Mouse (Mus musculus): Measurements from ENCODE around the gene Hpf1. TPM values are rescaled to one million over a fixed set of nuclear protein-coding genes. Genes with fewer than 3 reads are reported as not detected.

Gene Hpf1
- polyA plus RNA-seq, 1 experiment = 9.0 TPM

DNA sequence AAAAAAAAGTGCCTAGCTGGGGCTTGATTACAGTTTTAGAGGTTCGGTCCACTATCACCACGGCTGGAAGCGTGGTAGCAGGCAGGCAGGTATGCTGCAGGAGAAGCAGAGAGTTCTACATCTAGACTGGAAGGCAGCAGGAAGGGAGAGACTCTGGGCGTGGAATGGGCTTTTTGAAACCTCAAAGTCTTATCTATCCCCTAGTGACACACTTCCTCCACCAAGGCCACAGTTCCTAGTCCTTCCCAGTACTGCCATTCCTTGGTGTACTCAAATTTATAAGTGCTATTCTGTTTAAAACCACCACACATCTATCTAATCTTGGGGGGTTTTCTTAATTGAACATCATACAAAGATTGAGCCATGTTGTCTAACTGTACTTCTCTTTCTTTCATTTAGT, 1.5 kb downstream of the Hpf1 start:
- Histone ChIP-seq H3K9me3 (peaks cover 6% of the 10 kb centered on the region; the same call in 1 of the 2 replicates), H3K4me3 (replicated peaks) (peak overlapping the region; percentile 97), H3K27me3 (replicated peaks) (no peaks in the 10 kb centered on the region), H3K4me1 (peaks cover 74% of the 10 kb centered on the region), H3K36me3 (replicated peaks; ENCODE audit: low read length) (peaks cover 54% of the 10 kb centered on the region)
- TF ChIP-seq GATA1 (IDR thresholded peaks at IDR 0.05; ENCODE audit: borderline replicate concordance, low read length) (peak; percentile 62; the same call in 1 of the 3 replicates), FLI1 (IDR thresholded peaks at IDR 0.05; ENCODE audit: low read length) (no peak)

DNA sequence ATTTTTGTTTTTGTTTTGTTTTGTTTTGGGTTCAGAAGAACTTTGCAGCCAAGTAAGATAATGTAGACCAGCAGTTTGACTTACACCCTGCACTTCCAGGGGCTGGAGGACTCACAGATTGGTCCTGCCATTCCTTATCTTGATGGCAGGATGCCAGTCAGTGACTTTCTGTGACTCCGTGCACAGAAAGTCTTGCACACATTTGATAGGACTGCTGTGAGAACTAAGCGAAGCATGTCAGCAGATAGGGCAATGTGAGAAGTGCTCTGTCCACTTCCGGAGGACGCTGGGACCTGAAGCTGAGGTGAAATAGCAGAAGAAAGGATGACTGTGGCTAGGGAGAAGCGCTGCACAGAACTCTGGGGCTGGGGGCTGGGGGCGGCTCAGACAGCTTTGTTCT, 5.7 kb downstream of the Hpf1 start:
- H3K27me3 ChIP-seq (replicated peaks) = no peaks in the 10 kb centered on the region
- H3K4me1 ChIP-seq = peaks cover 82% of the 10 kb centered on the region
- H3K4me3 ChIP-seq (replicated peaks) = peak overlapping the region; percentile 40
- TF ChIP-seq FLI1 (IDR thresholded peaks at IDR 0.05; ENCODE audit: low read length) = no peak
- no peak for TF ChIP-seq GATA1 (IDR thresholded peaks at IDR 0.05; ENCODE audit: borderline replicate concordance, low read length)
- peaks cover 6% of the 10 kb centered on the region; the same call in 1 of the 2 replicates for H3K9me3 ChIP-seq
- peaks cover 94% of the 10 kb centered on the region for H3K36me3 ChIP-seq (replicated peaks; ENCODE audit: low read length)

DNA sequence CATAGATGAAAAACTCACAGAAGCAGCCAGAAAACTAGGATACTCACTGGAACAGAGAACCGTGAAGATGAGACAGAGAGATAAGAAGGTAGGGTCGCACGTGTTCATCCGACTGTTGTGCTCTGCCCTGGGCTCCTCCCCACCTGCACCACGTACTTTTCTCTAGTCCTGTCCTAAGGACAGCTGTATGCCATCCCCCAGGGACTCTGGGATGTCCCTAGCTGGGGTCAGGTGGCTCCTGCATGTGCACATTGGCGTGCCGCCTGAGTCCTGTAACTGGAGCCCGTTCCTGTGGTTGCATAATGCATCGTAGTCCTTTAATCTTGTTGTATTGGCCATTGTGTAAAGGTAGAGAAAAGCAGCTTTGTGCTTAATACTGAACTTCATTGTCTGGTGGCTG, 9.9 kb downstream of the Hpf1 start:
- Histone ChIP-seq H3K36me3 (replicated peaks; ENCODE audit: low read length) (peaks cover 88% of the 10 kb centered on the region), H3K4me3 (replicated peaks) (no peak overlapping the region), H3K4me1 (peaks cover 43% of the 10 kb centered on the region), H3K27me3 (replicated peaks) (no peaks in the 10 kb centered on the region), H3K9me3 (no peaks in the 10 kb centered on the region)
- TF ChIP-seq GATA1 (IDR thresholded peaks at IDR 0.05; ENCODE audit: borderline replicate concordance, low read length) (no peak), FLI1 (IDR thresholded peaks at IDR 0.05; ENCODE audit: low read length) (no peak)

DNA sequence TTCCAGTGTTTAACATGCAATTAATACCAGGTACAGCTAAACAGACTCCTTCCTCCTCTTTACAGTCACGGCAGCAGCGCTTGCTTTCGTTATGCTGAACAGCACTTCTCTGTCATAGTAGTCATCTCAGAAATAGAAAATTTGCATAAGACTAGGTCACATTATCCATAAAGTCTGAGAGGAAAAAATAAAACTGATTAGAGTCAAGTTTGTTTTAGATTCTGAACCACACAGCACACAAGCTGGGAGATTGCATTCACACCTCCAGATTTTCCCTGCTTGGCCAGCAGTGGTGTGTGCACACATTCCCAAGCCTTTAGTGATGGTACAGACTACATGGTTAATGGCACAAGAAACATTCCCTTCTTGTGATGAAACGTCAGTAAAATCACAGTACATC, 21.9 kb downstream of the Hpf1 start:
- no peaks in the 10 kb centered on the region for H3K9me3 ChIP-seq
- H3K36me3 ChIP-seq (replicated peaks; ENCODE audit: low read length) = peaks cover 92% of the 10 kb centered on the region
- no peaks in the 10 kb centered on the region for H3K27me3 ChIP-seq (replicated peaks)
- TF ChIP-seq GATA1 (IDR thresholded peaks at IDR 0.05; ENCODE audit: borderline replicate concordance, low read length) (no peak), FLI1 (IDR thresholded peaks at IDR 0.05; ENCODE audit: low read length) (no peak)
- no peak overlapping the region for H3K4me3 ChIP-seq (replicated peaks)
- H3K4me1 ChIP-seq = peaks cover 8% of the 10 kb centered on the region; the same call in 1 of the 2 replicates

DNA sequence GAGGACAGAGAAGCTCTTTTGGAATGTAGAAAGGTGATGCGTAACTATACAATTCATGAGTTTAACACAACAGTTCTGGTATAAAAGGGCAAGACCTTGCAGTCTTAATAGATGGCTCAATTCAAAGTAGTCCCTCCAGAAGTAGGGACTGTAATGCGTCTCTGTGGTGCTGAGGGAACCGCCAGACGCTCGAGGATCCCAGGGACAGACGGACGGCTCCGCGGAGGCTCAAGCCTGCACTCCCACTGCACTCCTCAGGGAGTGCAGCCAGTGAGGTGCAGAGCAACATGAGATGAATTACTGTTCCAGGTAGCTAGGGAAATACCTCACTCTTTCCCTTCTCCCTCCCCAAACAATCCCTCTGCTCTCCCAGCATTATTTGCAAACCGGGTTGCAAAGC, 22.3 kb downstream of the Hpf1 start:
- Histone ChIP-seq H3K4me3 (replicated peaks) (no peak overlapping the region), H3K9me3 (no peaks in the 10 kb centered on the region), H3K36me3 (replicated peaks; ENCODE audit: low read length) (peaks cover 92% of the 10 kb centered on the region), H3K4me1 (peaks cover 8% of the 10 kb centered on the region; the same call in 1 of the 2 replicates), H3K27me3 (replicated peaks) (no peaks in the 10 kb centered on the region)
- TF ChIP-seq FLI1 (IDR thresholded peaks at IDR 0.05; ENCODE audit: low read length) (no peak), GATA1 (IDR thresholded peaks at IDR 0.05; ENCODE audit: borderline replicate concordance, low read length) (no peak)

DNA sequence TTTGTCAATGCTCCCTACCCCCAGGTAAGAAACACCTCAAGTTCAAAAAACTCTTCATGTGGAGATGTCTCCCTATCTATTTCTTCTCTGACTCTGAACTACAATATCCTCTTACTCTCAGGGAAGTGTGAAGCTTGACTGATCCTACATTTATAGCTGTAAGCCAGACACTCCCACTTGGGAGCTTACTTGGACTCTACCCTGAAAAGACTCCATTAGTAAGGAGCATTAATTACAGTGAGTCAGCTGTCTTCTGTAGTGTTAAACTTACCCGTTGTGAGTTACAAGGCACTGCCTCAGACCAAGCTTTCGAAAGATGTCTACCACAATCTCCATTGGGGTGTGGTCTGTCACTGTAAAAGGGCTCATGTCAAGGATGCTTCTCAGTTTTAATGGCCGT, 28.9 kb downstream of the Hpf1 start:
- Histone ChIP-seq H3K4me1 (peaks cover 14% of the 10 kb centered on the region; the same call in 1 of the 2 replicates), H3K9me3 (no peaks in the 10 kb centered on the region), H3K36me3 (replicated peaks; ENCODE audit: low read length) (peaks cover 83% of the 10 kb centered on the region), H3K27me3 (replicated peaks) (no peaks in the 10 kb centered on the region), H3K4me3 (replicated peaks) (no peak overlapping the region)
- TF ChIP-seq FLI1 (IDR thresholded peaks at IDR 0.05; ENCODE audit: low read length) (no peak), GATA1 (IDR thresholded peaks at IDR 0.05; ENCODE audit: borderline replicate concordance, low read length) (no peak)

DNA sequence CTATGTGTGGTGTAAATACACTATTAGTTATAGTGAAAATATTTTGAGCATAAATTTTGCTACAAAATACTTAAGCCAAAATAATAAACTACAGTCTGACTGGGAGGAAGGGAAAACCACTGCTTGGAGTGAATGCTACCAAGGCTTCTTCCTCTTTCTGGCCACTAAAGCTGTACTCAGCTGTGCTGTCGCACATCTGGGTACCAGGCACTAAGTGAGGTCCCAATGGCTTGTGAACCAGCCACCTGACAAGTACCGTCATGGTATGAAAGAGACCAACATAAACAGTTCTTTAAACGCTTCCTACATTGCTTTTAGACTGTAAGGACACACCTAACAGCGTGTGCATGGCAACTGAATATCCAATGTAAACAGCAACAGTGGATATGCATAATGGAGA, 30.0 kb downstream of the Hpf1 start:
- Histone ChIP-seq H3K4me3 (replicated peaks) (no peak overlapping the region), H3K9me3 (no peaks in the 10 kb centered on the region), H3K4me1 (peaks cover 14% of the 10 kb centered on the region; the same call in 1 of the 2 replicates), H3K27me3 (replicated peaks) (no peaks in the 10 kb centered on the region), H3K36me3 (replicated peaks; ENCODE audit: low read length) (peaks cover 81% of the 10 kb centered on the region)
- no peak for TF ChIP-seq GATA1 (IDR thresholded peaks at IDR 0.05; ENCODE audit: borderline replicate concordance, low read length)
- TF ChIP-seq FLI1 (IDR thresholded peaks at IDR 0.05; ENCODE audit: low read length) = no peak

DNA sequence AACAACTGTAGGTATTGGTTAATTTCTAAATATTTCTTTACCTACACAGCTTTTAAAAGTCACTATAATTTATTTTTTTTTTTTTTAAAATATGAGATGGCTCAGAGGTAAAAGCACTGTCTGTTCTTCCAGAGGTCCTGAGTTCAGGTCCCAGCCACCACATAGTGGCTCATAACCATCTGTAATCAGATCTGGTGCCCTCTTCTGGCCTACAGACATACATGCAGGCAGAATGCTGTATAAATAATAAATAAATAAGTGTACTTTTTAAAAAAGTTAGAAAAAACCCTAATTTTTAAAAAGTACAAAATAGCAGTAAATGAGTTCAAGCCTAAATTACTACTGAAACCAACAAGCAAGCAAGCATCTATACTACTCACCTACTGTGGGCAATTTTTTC, 43.4 kb downstream of the Hpf1 start:
- Histone ChIP-seq H3K4me1 (peaks cover 9% of the 10 kb centered on the region), H3K27me3 (replicated peaks) (no peaks in the 10 kb centered on the region), H3K4me3 (replicated peaks) (no peak overlapping the region), H3K36me3 (replicated peaks; ENCODE audit: low read length) (peaks cover 71% of the 10 kb centered on the region), H3K9me3 (no peaks in the 10 kb centered on the region)
- TF ChIP-seq GATA1 (IDR thresholded peaks at IDR 0.05; ENCODE audit: borderline replicate concordance, low read length) (no peak), FLI1 (IDR thresholded peaks at IDR 0.05; ENCODE audit: low read length) (no peak)

DNA sequence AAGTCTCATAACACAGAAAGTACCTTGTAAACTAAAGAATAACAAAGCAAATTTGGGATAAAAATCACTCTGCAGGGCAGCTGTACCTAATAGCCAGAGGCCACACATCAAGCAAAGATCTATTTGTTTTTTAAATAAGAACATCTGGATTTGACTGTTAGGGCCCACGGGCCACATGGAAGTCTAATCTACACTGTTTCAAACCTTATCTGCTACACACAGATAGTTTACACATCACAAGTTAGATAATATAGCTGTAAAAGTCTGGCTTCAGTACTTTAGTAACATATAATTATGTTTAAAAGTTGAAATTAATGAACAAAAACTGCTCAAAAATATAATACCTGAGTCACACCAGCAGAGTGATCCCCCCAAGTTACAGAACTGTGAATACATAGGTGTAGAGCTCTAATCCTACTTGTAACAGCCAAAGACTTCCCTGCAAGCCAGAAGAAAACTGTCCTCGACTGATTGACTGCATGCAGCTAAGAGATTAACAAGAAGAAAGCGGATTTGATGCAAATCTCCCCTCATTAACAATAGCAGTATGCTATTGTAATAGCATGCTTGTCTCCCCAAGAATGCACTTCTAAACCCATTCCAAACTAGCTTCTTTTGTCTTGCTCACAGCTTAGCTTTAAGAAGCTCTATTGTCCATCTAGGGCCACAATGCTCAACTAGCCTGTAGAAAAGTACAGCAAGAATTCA, 48.7 kb downstream of the Hpf1 start:
- peaks cover 59% of the 10 kb centered on the region for H3K36me3 ChIP-seq (replicated peaks; ENCODE audit: low read length)
- no peaks in the 10 kb centered on the region for H3K27me3 ChIP-seq (replicated peaks)
- no peak overlapping the region for H3K4me3 ChIP-seq (replicated peaks)
- peaks cover 15% of the 10 kb centered on the region for H3K4me1 ChIP-seq
- no peak for TF ChIP-seq GATA1 (IDR thresholded peaks at IDR 0.05; ENCODE audit: borderline replicate concordance, low read length)
- TF ChIP-seq FLI1 (IDR thresholded peaks at IDR 0.05; ENCODE audit: low read length) = no peak
- no peaks in the 10 kb centered on the region for H3K9me3 ChIP-seq

DNA sequence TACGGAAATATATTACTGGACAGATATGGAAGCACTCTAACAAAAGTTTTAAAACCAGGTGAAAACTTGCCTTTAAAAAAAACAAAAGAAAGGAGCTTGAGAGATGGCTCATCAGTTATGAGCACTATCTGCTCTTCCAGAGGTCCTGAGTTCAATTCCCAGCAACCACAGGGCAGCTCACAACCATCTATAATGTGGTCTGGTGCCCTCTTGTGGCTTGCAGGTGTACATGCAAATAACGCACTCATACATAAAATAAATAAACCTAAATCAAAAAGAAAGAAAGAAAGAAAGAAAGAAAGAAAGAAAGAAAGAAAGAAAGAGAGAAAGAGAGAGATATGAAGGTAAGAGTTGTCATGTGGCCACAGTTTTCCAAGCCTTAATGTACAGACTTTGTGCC, 52.6 kb downstream of the Hpf1 start:
- Histone ChIP-seq H3K36me3 (replicated peaks; ENCODE audit: low read length) (peaks cover 33% of the 10 kb centered on the region), H3K4me3 (replicated peaks) (no peak overlapping the region), H3K4me1 (peaks cover 15% of the 10 kb centered on the region; the same call in 1 of the 2 replicates), H3K27me3 (replicated peaks) (no peaks in the 10 kb centered on the region), H3K9me3 (no peaks in the 10 kb centered on the region)
- no peak for TF ChIP-seq FLI1 (IDR thresholded peaks at IDR 0.05; ENCODE audit: low read length)
- TF ChIP-seq GATA1 (IDR thresholded peaks at IDR 0.05; ENCODE audit: borderline replicate concordance, low read length) = no peak

Data from megakaryocyte, embryonic 14.5 days (primary cell).